Mouse (Mus musculus) adrenal gland (tissue): Measurements from ENCODE around the gene Styx.

Experiments used
- intact Hi-C: fragments of 180-260 bp; cut with DNase I; formaldehyde crosslinking; loops from one replicate; pipeline ENCODE4 v1.15.1; 2025
- long read RNA-seq, 2 experiments: library from polyadenylated mRNA; unstranded; transcript quantifications; one replicate each; pipeline ENCODE4 v2.0.0; 2020; ENCODE audit warnings: borderline replicate concordance in 1 of 2; ENCODE audit not compliant: insufficient replicate concordance in 1 of 2

The Styx gene
- long read RNA-seq, experiment 1, full-length matches to known transcripts = 14 of 15 reads
- long read RNA-seq, experiment 1, partial matches to known transcripts = 0 of 15 reads
- long read RNA-seq, experiment 1, other reads (novel, unspliced or antisense) = 1 of 15 reads
- long read RNA-seq, experiment 2, full-length matches to known transcripts = 9 of 13 reads
- long read RNA-seq, experiment 2, partial matches to known transcripts = 1 of 13 reads
- long read RNA-seq, experiment 2, other reads (novel, unspliced or antisense) = 3 of 13 reads

GRCm38 (mm10) chr14:45350931-45351859 is at the start of gene Styx:
TSS of gene Styx (plus strand) at chr14:45351093.
- intact Hi-C loops = loop anchor here (5.0 kb wide), 1 partner anchor 36 kb away; no protein-coding TSS in a partner anchor

- intact Hi-C loops = no loop called here
Measured at GRCm38 (mm10) chr14:45303939-45304338, 47.0 kb upstream of the Styx start.

GRCm38 (mm10) chr14:45304389-45304788 is 46.5 kb upstream of the Styx start:
- intact Hi-C loops = no loop called here

- intact Hi-C loops = no loop called here
Measured at GRCm38 (mm10) chr14:45305852-45306251, 45.0 kb upstream of the Styx start.

GRCm38 (mm10) chr14:45307630-45308328 is 43.1 kb upstream of the Styx start:
- intact Hi-C loops = no loop called here

- intact Hi-C loops = loop anchor here (10.0 kb wide), 1 partner anchor 95 kb away; the partner anchor contains the start of gene Gpr137c
Measured at GRCm38 (mm10) chr14:45309646-45310045, 41.2 kb upstream of the Styx start.

GRCm38 (mm10) chr14:45310101-45310500 is 40.8 kb upstream of the Styx start:
- intact Hi-C loops = loop anchor here (10.0 kb wide), 1 partner anchor 95 kb away; the partner anchor contains the start of gene Gpr137c

- intact Hi-C loops = loop anchor here (10.0 kb wide), 1 partner anchor 102 kb away; the partner anchor contains the start of gene Gpr137c
Measured at GRCm38 (mm10) chr14:45316927-45317326, 34.0 kb upstream of the Styx start.

- intact Hi-C loops = loop anchor here (10.0 kb wide), 1 partner anchor 103 kb away; the partner anchor contains the start of gene Gpr137c
Measured at GRCm38 (mm10) chr14:45317921-45318411, 32.9 kb upstream of the Styx start.

- intact Hi-C loops = loop anchor here (10.0 kb wide), 1 partner anchor 104 kb away; the partner anchor contains the start of gene Gpr137c
Measured at GRCm38 (mm10) chr14:45318426-45319236, 32.3 kb upstream of the Styx start, which contains the start of gene Ero1l. TSS of gene Ero1l (minus strand) at chr14:45318771.

GRCm38 (mm10) chr14:45319237-45319610 is 31.7 kb upstream of the Styx start:
- intact Hi-C loops = loop anchor here (10.0 kb wide), 1 partner anchor 104 kb away; the partner anchor contains the start of gene Gpr137c

- intact Hi-C loops = no loop called here
Measured at GRCm38 (mm10) chr14:45320111-45320510, 30.8 kb upstream of the Styx start.

GRCm38 (mm10) chr14:45321067-45321466 is 29.8 kb upstream of the Styx start:
- intact Hi-C loops = no loop called here

GRCm38 (mm10) chr14:45321622-45322021 is 29.3 kb upstream of the Styx start:
- intact Hi-C loops = no loop called here

- intact Hi-C loops = no loop called here
Measured at GRCm38 (mm10) chr14:45322450-45322849, 28.4 kb upstream of the Styx start.

- intact Hi-C loops = no loop called here
Measured at GRCm38 (mm10) chr14:45323320-45323719, 27.6 kb upstream of the Styx start.

- intact Hi-C loops = no loop called here
Measured at GRCm38 (mm10) chr14:45325471-45325870, 25.4 kb upstream of the Styx start.

- intact Hi-C loops = no loop called here
Measured at GRCm38 (mm10) chr14:45328072-45328713, 22.7 kb upstream of the Styx start.

- intact Hi-C loops = no loop called here
Measured at GRCm38 (mm10) chr14:45329018-45329588, 21.8 kb upstream of the Styx start.
